Mouse (Mus musculus): ENCODE measurements around the gene Mast3. TPM values are rescaled to one million over a fixed set of nuclear protein-coding genes. Genes with fewer than 3 reads are reported as not detected.

Mast3 gene
- polyA plus RNA-seq, 1 experiment from 2014 or later = 4.4 TPM

DNA sequence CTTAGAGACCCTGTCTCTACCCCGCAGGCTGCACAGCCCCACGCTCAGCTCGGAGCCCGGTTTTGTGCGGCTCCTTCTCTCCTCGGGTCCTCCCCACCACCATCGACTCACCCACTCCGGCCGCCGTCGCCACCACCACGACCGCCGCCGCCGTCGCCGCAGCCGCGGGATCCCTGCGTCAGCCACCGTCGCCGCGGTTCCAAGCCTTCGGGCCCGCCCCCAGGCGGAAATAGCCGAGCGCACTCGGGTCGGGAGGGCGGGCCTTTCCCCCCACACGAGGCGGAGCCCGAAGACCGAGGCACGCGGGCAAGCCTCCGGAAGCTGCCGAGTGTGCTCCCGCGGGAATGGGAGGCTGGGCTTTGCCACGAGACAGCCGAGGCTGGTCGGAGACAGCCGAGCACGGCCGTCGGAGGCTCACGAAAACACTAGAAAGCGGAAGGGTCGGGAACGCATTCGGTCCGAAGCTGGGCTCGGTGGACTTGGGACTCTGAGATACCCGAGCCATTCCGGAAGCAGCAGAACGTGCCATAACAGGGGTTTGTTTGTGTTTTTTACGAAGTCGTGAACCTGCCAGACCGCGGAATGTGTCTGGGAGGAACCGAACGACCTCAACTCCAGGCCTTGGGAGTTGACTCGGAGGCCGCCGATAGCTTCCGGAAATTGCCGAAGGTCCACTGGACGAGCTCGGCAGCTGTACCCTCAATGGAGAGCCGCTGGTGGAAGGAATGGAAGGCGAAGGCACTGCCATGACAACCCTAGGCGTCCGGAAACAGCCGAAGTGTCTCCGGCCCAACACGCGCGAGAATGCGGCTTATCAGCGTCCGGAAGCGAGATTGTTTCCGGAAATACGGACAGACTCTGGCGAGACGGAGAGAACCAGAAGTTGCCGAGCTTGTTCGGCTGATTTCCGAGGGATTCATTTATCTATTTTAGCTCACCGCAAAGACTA is 28.1 kb downstream of the Mast3 start, which contains the start of gene Pik3r2:
Gene Pik3r2 (minus strand): TSS at position 218 of the 949 bp plus-strand sequence.
- Histone ChIP-seq H3K36me3 (ENCODE audit: control insufficient read depth, insufficient read depth) (peaks cover 47% of the 10 kb centered on the region), H3K9ac (ENCODE audit: low read depth, low read length) (peak within 1 kb of the TSS; percentile 96), H3K4me3 (ENCODE audit: low read depth, low read length) (peak within 1 kb of the TSS; percentile 81), H3K27me3 (replicated peaks; ENCODE audit: control insufficient read depth, insufficient read depth, low read length) (no peaks in the 10 kb centered on the region), H3K9me3 (ENCODE audit: control insufficient read depth) (no peaks in the 10 kb centered on the region), H3K27ac (ENCODE audit: low read depth, low read length) (peak within 1 kb of the TSS; percentile 98), H3K4me2 (replicated peaks; ENCODE audit: low read depth) (peak within 1 kb of the TSS; percentile 99), H3K4me1 (replicated peaks; ENCODE audit: control insufficient read depth, insufficient read depth, low read length) (peaks cover 26% of the 10 kb centered on the region; the same call in 1 of the 2 replicates)
- ATAC-seq = peak; percentile 91
- under 1% methylated on average over 94 of the region's 94 CpGs for WGBS
- TF ChIP-seq CTCF (IDR thresholded peaks at IDR 0.05; ENCODE audit: low read depth) = peak; percentile 60

- Histone ChIP-seq H3K27ac (ENCODE audit: low read depth, low read length) (peak overlapping the region; percentile 98), H3K27me3 (replicated peaks; ENCODE audit: control insufficient read depth, insufficient read depth, low read length) (no peaks in the 10 kb centered on the region), H3K4me3 (ENCODE audit: low read depth, low read length) (peak overlapping the region; percentile 81), H3K4me2 (replicated peaks; ENCODE audit: low read depth) (peak overlapping the region; percentile 99), H3K4me1 (replicated peaks; ENCODE audit: control insufficient read depth, insufficient read depth, low read length) (peaks cover 26% of the 10 kb centered on the region; the same call in 1 of the 2 replicates), H3K36me3 (ENCODE audit: control insufficient read depth, insufficient read depth) (peaks cover 47% of the 10 kb centered on the region), H3K9ac (ENCODE audit: low read depth, low read length) (peak overlapping the region; percentile 96), H3K9me3 (ENCODE audit: control insufficient read depth) (no peaks in the 10 kb centered on the region)
- no peak for ATAC-seq
- TF ChIP-seq CTCF (IDR thresholded peaks at IDR 0.05; ENCODE audit: low read depth) = no peak
- WGBS = under 1% methylated on average over 34 of the region's 34 CpGs
Measured at GRCm38 (mm10) chr8:70775851-70776495, 28.9 kb downstream of the Mast3 start.

DNA sequence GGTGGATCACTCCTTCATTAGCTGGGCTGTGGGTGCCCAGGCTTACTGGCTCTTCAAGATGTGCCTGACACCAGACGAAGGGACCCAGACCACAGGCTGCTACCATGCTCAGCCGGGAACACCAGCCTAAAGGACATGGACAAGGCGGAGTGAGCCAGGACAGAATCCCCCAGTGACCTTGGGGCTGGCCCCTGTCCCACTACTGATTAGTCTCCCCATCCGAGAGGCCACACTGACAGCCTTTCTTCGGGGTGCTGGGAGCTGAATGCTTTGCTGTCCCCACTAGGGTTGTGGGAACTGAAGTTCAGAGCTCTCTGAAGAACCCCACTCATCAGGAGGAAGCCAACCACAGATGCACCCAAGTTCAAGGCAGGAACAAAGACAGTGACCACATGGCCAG is 29.6 kb downstream of the Mast3 start:
- peaks cover 26% of the 10 kb centered on the region; the same call in 1 of the 2 replicates for H3K4me1 ChIP-seq (replicated peaks; ENCODE audit: control insufficient read depth, insufficient read depth, low read length)
- H3K9me3 ChIP-seq (ENCODE audit: control insufficient read depth) = no peaks in the 10 kb centered on the region
- peaks cover 47% of the 10 kb centered on the region for H3K36me3 ChIP-seq (ENCODE audit: control insufficient read depth, insufficient read depth)
- H3K27me3 ChIP-seq (replicated peaks; ENCODE audit: control insufficient read depth, insufficient read depth, low read length) = no peaks in the 10 kb centered on the region
- peak overlapping the region; percentile 81; the same call in 1 of the 2 replicates for H3K4me3 ChIP-seq (ENCODE audit: low read depth, low read length)
- WGBS = 78% methylated on average over 5 of the region's 5 CpGs
- no peak for TF ChIP-seq CTCF (IDR thresholded peaks at IDR 0.05; ENCODE audit: low read depth)
- ATAC-seq = no peak
- peak overlapping the region; percentile 98 for H3K27ac ChIP-seq (ENCODE audit: low read depth, low read length)
- H3K9ac ChIP-seq (ENCODE audit: low read depth, low read length) = peak overlapping the region; percentile 96
- peak overlapping the region; percentile 99 for H3K4me2 ChIP-seq (replicated peaks; ENCODE audit: low read depth)

GRCm38 (mm10) chr8:70774740-70775139 is 30.1 kb downstream of the Mast3 start:
- Histone ChIP-seq H3K4me2 (replicated peaks; ENCODE audit: low read depth) (0 out of 2 replicates have a peak overlapping the region, but pooled peaks have one; percentile 21), H3K9me3 (ENCODE audit: control insufficient read depth) (no peaks in the 10 kb centered on the region), H3K27ac (ENCODE audit: low read depth, low read length) (peak overlapping the region; percentile 98; the same call in 1 of the 2 replicates), H3K9ac (ENCODE audit: low read depth, low read length) (peak overlapping the region; percentile 96), H3K36me3 (ENCODE audit: control insufficient read depth, insufficient read depth) (peaks cover 47% of the 10 kb centered on the region), H3K4me1 (replicated peaks; ENCODE audit: control insufficient read depth, insufficient read depth, low read length) (peaks cover 26% of the 10 kb centered on the region; the same call in 1 of the 2 replicates), H3K27me3 (replicated peaks; ENCODE audit: control insufficient read depth, insufficient read depth, low read length) (no peaks in the 10 kb centered on the region), H3K4me3 (ENCODE audit: low read depth, low read length) (no peak overlapping the region)
- TF ChIP-seq CTCF (IDR thresholded peaks at IDR 0.05; ENCODE audit: low read depth) = no peak
- no peak for ATAC-seq
- WGBS = 93% methylated on average over 18 of the region's 18 CpGs

DNA sequence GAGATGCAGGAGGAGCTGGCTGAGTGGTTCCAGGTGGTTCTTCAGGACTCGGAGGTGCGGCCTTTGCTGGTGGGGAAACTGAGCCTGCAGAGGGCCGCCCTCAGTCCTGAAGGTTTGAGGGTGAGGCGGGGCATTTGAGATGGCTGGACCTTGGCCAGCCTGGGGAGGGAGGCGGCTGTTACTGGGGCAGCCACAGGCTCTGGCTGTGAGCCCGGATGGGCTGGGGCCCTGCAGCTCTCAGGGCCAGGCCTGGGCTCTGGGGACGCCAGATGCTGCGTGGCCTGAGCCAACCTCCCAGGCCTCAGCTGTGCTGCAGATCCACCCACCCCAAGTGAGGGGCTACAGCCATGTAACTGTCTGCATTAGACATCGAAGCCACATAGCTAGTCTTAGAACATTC is 31.0 kb downstream of the Mast3 start:
- no peak for ATAC-seq
- Histone ChIP-seq H3K4me3 (ENCODE audit: low read depth, low read length) (0 out of 2 replicates have a peak overlapping the region, but pooled peaks have one; percentile 5), H3K27ac (ENCODE audit: low read depth, low read length) (peak overlapping the region; percentile 76), H3K36me3 (ENCODE audit: control insufficient read depth, insufficient read depth) (peaks cover 46% of the 10 kb centered on the region), H3K4me2 (replicated peaks; ENCODE audit: low read depth) (peak overlapping the region; percentile 53), H3K4me1 (replicated peaks; ENCODE audit: control insufficient read depth, insufficient read depth, low read length) (peaks cover 26% of the 10 kb centered on the region; the same call in 1 of the 2 replicates), H3K27me3 (replicated peaks; ENCODE audit: control insufficient read depth, insufficient read depth, low read length) (no peaks in the 10 kb centered on the region), H3K9ac (ENCODE audit: low read depth, low read length) (peak overlapping the region; percentile 96; the same call in 1 of the 2 replicates), H3K9me3 (ENCODE audit: control insufficient read depth) (no peaks in the 10 kb centered on the region)
- 0 out of 2 replicates have a peak, but pooled peaks have one; percentile 4 for TF ChIP-seq CTCF (IDR thresholded peaks at IDR 0.05; ENCODE audit: low read depth)
- WGBS = 25% methylated on average over 8 of the region's 9 CpGs
